Comparison of ENCODE assay signal across 32 mouse cellular contexts in the genomic region with DNA sequence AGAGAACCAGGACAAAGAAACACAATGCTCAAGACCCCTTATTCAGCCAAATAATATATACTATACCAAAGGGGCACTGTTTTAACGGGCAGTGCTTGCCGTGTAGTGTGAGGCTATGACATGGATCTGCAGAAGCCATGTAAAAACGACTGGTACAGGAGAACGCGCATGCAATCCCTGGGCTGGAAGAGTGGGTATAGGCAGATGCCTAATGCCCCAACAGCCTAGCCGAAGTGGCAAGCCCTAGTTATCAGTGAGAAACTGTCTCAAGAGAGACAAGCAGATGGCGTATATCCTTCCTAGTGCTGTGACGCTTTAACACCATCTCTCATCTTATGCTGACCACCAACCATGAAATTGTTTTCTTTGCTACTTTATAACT.
DNase-seq lines count a peak whose midpoint lies in the region; ATAC-seq and TF ChIP-seq lines count a peak whose summit lies in the region.
"Had no signal": no experiment of that assay in that cellular context is flagged by ENCODE, and none has a peak within 500 bp of the region (broad histone marks: within the 10 kb centered on the region; RNA-seq: fewer than 3 reads in every experiment).

No protein-coding gene starts in this region.

- H3K27ac ChIP-seq in kidney, embryonic 14.5 days (ENCODE audit: low read depth, low read length), result no peak overlapping the region
- H3K27ac ChIP-seq in lung, embryonic 14.5 days (ENCODE audit: low read depth), result no peak overlapping the region
- H3K27ac ChIP-seq in lung, postnatal 0 days (ENCODE audit: low read length), result no peak overlapping the region
- H3K27ac ChIP-seq in embryonic facial prominence, embryonic 14.5 days (replicated peaks; ENCODE audit: low read depth, low read length), result no peak overlapping the region
- H3K27ac ChIP-seq: embryonic facial prominence, embryonic 13.5 days; forebrain, embryonic 12.5 days; heart, embryonic 10.5 days; heart, embryonic 15.5 days; hindbrain, embryonic 14.5 days; liver, embryonic 14.5 days; lung, embryonic 15.5 days; neural tube, embryonic 12.5 days had no signal

- no peak overlapping the region for H3K4me2 ChIP-seq in kidney, embryonic 14.5 days (replicated peaks; ENCODE audit: low read depth, low read length)
- H3K4me2 ChIP-seq in lung, embryonic 14.5 days, result peak overlapping the region; percentile 24; the same call in 1 of the 2 replicates
- H3K4me2 ChIP-seq in lung, postnatal 0 days (replicated peaks; ENCODE audit: low read depth, low read length), result no peak overlapping the region
- H3K4me2 ChIP-seq in embryonic facial prominence, embryonic 14.5 days (ENCODE audit: low read depth, low read length), result no peak overlapping the region
- H3K4me2 ChIP-seq: forebrain, embryonic 12.5 days; heart, embryonic 15.5 days; hindbrain, embryonic 14.5 days; neural tube, embryonic 12.5 days had no signal

- no peak for DNase-seq in kidney, postnatal 14 days
- no peak for DNase-seq in lung, embryonic 14.5 days
- no peak for DNase-seq in lung, postnatal 0 days (ENCODE audit: low spot score)
- DNase-seq in embryonic facial prominence, embryonic 14.5 days (ENCODE audit: low spot score), result no peak
- no peak for DNase-seq in cerebellum, adult 18-20 months
- DNase-seq in cerebellum, adult 9-11 months, result no peak
- DNase-seq: adrenal gland, adult 8-10 months; B cell, adult 2 months; cerebellum, adult 8-10 months; cerebellum, postnatal 36 days; heart, postnatal 4 days; kidney, adult 2 months; liver; lung, postnatal 4 days; right cerebral cortex, adult 18-20 months; spleen, adult 18-20 months; thymus, postnatal 14 days had no signal

- WGBS in kidney, embryonic 14.5 days, result 80% methylated on average over 8 of the region's 8 CpGs
- 73% methylated on average over 8 of the region's 8 CpGs for whole genome bisulfite sequencing in lung, embryonic 14.5 days
- 81% methylated on average over 8 of the region's 8 CpGs for WGBS in lung, postnatal 0 days
- 77% methylated on average over 8 of the region's 8 CpGs for WGBS in embryonic facial prominence, embryonic 14.5 days

- no peak for TF ChIP-seq EP300 in lung, postnatal 0 days (IDR thresholded peaks at IDR 0.05)

- no peaks in the 10 kb centered on the region for H3K79me3 ChIP-seq in C2C12 (ENCODE audit: low read depth)

- no peaks in the 10 kb centered on the region for H3K9me3 ChIP-seq in kidney, embryonic 14.5 days (ENCODE audit: control insufficient read depth, low read length)
- H3K9me3 ChIP-seq in lung, embryonic 14.5 days (ENCODE audit: low read depth, low read length), result no peaks in the 10 kb centered on the region
- no peaks in the 10 kb centered on the region for H3K9me3 ChIP-seq in lung, postnatal 0 days (ENCODE audit: low read length)
- H3K9me3 ChIP-seq in embryonic facial prominence, embryonic 14.5 days (ENCODE audit: control insufficient read depth, low read length), result no peaks in the 10 kb centered on the region
- H3K9me3 ChIP-seq: embryonic facial prominence, embryonic 13.5 days; forebrain, embryonic 12.5 days; G1E; heart, embryonic 10.5 days; heart, embryonic 15.5 days; lung, embryonic 15.5 days; megakaryocyte, embryonic 14.5 days; neural tube, embryonic 12.5 days had no signal

- no peak overlapping the region for H3ac ChIP-seq in C2C12 (ENCODE audit: control insufficient read depth, insufficient read length, low read depth)

- ATAC-seq in kidney, embryonic 14.5 days (ENCODE audit: low FRiP score, low TSS enrichment), result peak; percentile 46; the same call in 1 of the 2 replicates
- no peak; the same call in 1 of the 2 replicates for ATAC-seq in lung, embryonic 14.5 days (ENCODE audit: insufficient read depth)
- ATAC-seq in lung, postnatal 0 days, result no peak
- ATAC-seq in embryonic facial prominence, embryonic 14.5 days (ENCODE audit: low read depth), result peak; percentile 24; the same call in 1 of the 2 replicates
- ATAC-seq: inflammation-experienced regulatory T-cells, adult 6 months; midbrain, embryonic 16.5 days had no signal

- no peaks in the 10 kb centered on the region for H3K36me3 ChIP-seq in kidney, embryonic 14.5 days (ENCODE audit: control insufficient read depth, insufficient read depth, low read length)
- H3K36me3 ChIP-seq in lung, embryonic 14.5 days (ENCODE audit: insufficient read depth), result no peaks in the 10 kb centered on the region
- H3K36me3 ChIP-seq in lung, postnatal 0 days (ENCODE audit: insufficient read depth, low read length), result no peaks in the 10 kb centered on the region
- no peaks in the 10 kb centered on the region for H3K36me3 ChIP-seq in C2C12 (ENCODE audit: control insufficient read depth, insufficient read depth)
- no peaks in the 10 kb centered on the region for H3K36me3 ChIP-seq in embryonic facial prominence, embryonic 14.5 days (ENCODE audit: control insufficient read depth, insufficient read depth, low read length)
- H3K36me3 ChIP-seq: embryonic facial prominence, embryonic 13.5 days; forebrain, embryonic 12.5 days; G1E; heart, embryonic 10.5 days; heart, embryonic 15.5 days; lung, embryonic 15.5 days; neural tube, embryonic 12.5 days had no signal

- H3K79me2 ChIP-seq in C2C12 (ENCODE audit: control insufficient read depth, insufficient read depth), result no peaks in the 10 kb centered on the region

- no peaks in the 10 kb centered on the region for H3K4me1 ChIP-seq in kidney, embryonic 14.5 days (ENCODE audit: control insufficient read depth, insufficient read depth, low read length)
- H3K4me1 ChIP-seq in lung, embryonic 14.5 days (ENCODE audit: insufficient read depth), result no peaks in the 10 kb centered on the region
- no peaks in the 10 kb centered on the region for H3K4me1 ChIP-seq in lung, postnatal 0 days (ENCODE audit: insufficient read depth, low read depth, low read length)
- no peaks in the 10 kb centered on the region for H3K4me1 ChIP-seq in embryonic facial prominence, embryonic 14.5 days (ENCODE audit: control insufficient read depth, insufficient read depth, low read length)
- H3K4me1 ChIP-seq: forebrain, embryonic 12.5 days; heart, embryonic 10.5 days; heart, embryonic 15.5 days; neural tube, embryonic 12.5 days had no signal

- no peaks in the 10 kb centered on the region for H3K27me3 ChIP-seq in kidney, embryonic 14.5 days (ENCODE audit: control insufficient read depth, insufficient read depth, low read length)
- no peaks in the 10 kb centered on the region for H3K27me3 ChIP-seq in lung, embryonic 14.5 days (ENCODE audit: insufficient read depth, low read length)
- no peaks in the 10 kb centered on the region for H3K27me3 ChIP-seq in lung, postnatal 0 days (replicated peaks; ENCODE audit: insufficient read depth, low read length)
- no peaks in the 10 kb centered on the region for H3K27me3 ChIP-seq in C2C12 (ENCODE audit: control insufficient read depth, insufficient read depth, insufficient read length)
- no peaks in the 10 kb centered on the region for H3K27me3 ChIP-seq in embryonic facial prominence, embryonic 14.5 days (replicated peaks; ENCODE audit: control insufficient read depth, insufficient read depth, low read length)
- H3K27me3 ChIP-seq: embryonic facial prominence, embryonic 13.5 days; forebrain, embryonic 12.5 days; heart, embryonic 15.5 days; neural tube, embryonic 12.5 days had no signal

- TF ChIP-seq CTCF in lung, embryonic 14.5 days (IDR thresholded peaks at IDR 0.05; ENCODE audit: low read depth), result no peak
- no peak for TF ChIP-seq CTCF in lung, postnatal 0 days (IDR thresholded peaks at IDR 0.05)
- no peak for TF ChIP-seq CTCF in C2C12 (IDR thresholded peaks at IDR 0.05; ENCODE audit: control insufficient read depth, insufficient read depth, insufficient read length)

- no peak overlapping the region for H3K9ac ChIP-seq in kidney, embryonic 14.5 days (ENCODE audit: low read depth, low read length)
- H3K9ac ChIP-seq in lung, embryonic 14.5 days, result no peak overlapping the region
- H3K9ac ChIP-seq in lung, postnatal 0 days (replicated peaks; ENCODE audit: low read depth), result no peak overlapping the region
- no peak overlapping the region for H3K9ac ChIP-seq in embryonic facial prominence, embryonic 14.5 days (ENCODE audit: low read depth, low read length)
- H3K9ac ChIP-seq: embryonic facial prominence, embryonic 13.5 days; forebrain, embryonic 12.5 days; heart, embryonic 15.5 days; hindbrain, embryonic 14.5 days; liver, embryonic 14.5 days; lung, embryonic 15.5 days; neural tube, embryonic 12.5 days had no signal

- H3K4me3 ChIP-seq in kidney, embryonic 14.5 days (ENCODE audit: low read length), result no peak overlapping the region
- no peak overlapping the region for H3K4me3 ChIP-seq in lung, embryonic 14.5 days (ENCODE audit: low read depth, low read length)
- no peak overlapping the region for H3K4me3 ChIP-seq in lung, postnatal 0 days (ENCODE audit: low read depth, low read length)
- H3K4me3 ChIP-seq in C2C12 (ENCODE audit: insufficient read depth, poor library complexity, severe bottlenecking), result no peak overlapping the region
- H3K4me3 ChIP-seq in embryonic facial prominence, embryonic 14.5 days (ENCODE audit: low read depth, low read length), result no peak overlapping the region
- H3K4me3 ChIP-seq: embryonic facial prominence, embryonic 13.5 days; erythroblast, embryonic 14.5 days; forebrain, embryonic 12.5 days; heart, embryonic 10.5 days; heart, embryonic 15.5 days; lung, embryonic 15.5 days; neural tube, embryonic 12.5 days had no signal

TF ChIP-seq in C2C12, 6 proteins besides CTCF, POLR2A, EP300 and RAD21:
- no peak for TF ChIP-seq USF1 (IDR thresholded peaks at IDR 0.05; ENCODE audit: low read depth)
- TF ChIP-seq MYOD1 (IDR thresholded peaks at IDR 0.05; ENCODE audit: control insufficient read depth, insufficient read length, low read depth), result peak; percentile 36

Comparison
In these comparisons a context has a peak if more than half of its experiments do, and no peak if none do; other contexts are left out.
1. ATAC-seq: peak in kidney, embryonic 14.5 days (single experiment) and embryonic facial prominence, embryonic 14.5 days (single experiment); none in lung, embryonic 14.5 days (single experiment) and lung, postnatal 0 days (single experiment).